Mouse (Mus musculus) left cerebral cortex, adult 9 months (tissue): ENCODE data around the gene Prpf40a.

Experiments used
- DNase-seq, 2 experiments: peaks; one replicate each; pipeline ENCODE4 v3.0.0; 2022; ENCODE audit warnings: low spot score in 2 of 2

The Prpf40a gene

DNA sequence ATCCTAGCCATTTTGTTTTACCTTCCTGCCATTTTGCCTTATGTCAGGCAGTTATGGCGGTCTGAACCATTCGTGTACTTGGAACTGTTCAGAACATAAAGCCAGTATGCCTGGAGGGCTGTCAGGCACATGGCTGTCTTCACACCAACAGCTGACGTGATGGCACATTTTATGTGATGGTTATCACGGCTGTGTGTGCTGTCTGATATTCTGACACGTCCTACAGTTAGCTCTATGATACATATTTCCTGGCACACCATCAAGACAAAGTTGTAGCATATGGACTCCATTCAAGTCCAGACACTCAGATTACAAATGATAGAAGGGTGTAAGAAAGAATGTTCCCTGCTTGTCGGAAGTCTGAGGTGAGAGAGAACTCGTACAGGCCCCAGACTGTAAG lies 85.0 kb downstream of the Prpf40a start:
- no peak for DNase-seq

DNA sequence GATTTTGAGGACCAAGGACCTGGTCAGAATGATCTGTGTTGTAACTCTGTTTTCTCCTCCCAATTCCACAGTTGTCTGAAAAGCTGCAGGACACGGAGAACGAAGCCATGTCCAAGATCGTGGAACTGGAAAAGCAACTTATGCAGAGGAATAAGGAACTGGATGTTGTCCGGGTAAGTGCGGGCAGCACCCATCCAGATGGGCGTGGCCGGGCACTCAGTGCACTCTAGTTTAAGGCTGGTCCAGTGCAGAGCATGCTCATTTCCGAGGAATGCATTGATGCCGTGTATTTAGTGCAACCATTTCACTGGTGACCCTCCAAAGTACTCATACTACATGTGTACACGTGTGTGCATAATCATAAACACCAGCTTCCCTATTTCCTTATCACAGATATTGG lies 85.7 kb downstream of the Prpf40a start:
- DNase-seq = no peak

DNA sequence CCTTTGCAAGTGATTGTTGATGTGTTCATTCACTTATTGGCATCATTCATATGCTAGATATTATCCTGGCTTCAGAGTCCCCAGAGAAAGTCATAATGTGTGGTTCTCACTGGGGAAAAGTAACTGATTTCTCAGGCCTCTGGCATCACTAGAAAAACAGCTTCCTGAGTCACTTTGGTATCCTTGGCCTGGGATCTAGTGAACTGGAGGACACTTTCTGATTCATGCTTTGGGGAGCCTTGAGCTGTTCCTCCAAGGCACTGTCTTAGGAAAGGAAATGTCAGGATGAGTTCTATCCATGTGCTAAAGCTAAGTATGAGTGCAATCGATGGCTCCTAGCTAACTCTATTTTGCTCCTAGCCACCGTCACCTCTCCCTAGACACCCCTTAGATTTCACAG lies 88.2 kb downstream of the Prpf40a start:
- DNase-seq = no peak

DNA sequence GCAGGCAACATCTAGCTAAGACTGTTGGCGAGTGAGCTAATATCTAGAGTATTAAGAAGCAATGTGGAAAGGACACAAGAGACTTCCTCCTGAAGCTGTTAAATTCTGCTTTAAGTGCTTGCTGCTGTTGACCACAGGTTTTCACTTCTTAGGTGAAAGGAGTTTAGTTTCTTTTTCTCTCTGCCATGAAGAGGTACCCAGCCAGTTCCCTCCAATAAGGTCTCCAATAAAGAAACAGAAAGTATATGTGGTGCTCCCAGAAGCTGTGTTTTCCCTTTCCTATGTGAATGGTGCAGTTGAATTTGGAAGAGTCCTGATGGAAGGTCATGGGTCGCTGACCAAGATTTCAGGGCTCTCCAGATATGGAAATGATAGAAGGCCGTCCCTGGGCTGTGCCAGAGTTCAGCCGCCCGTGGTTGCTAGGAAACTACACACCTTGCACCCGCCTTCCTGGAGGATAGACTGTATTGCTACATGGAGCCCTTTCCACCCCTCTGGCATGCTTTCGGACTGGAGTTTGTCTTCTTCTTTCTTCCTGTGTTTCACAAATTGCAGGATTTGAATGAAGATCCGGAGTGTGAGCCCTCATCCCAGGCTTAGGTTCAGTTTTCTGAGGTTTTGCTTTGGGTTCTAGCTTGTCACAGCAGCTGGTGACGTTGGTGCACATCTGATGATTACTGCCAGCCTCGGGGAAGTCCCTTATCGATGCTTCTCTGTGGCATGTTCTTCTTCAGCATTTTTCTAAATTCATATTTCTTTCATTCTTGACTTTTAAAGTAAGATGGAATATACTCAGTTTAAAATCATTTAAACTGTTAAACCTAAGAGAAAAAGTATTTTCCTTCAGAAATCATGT lies 89.0 kb downstream of the Prpf40a start:
- no peak for DNase-seq

DNA sequence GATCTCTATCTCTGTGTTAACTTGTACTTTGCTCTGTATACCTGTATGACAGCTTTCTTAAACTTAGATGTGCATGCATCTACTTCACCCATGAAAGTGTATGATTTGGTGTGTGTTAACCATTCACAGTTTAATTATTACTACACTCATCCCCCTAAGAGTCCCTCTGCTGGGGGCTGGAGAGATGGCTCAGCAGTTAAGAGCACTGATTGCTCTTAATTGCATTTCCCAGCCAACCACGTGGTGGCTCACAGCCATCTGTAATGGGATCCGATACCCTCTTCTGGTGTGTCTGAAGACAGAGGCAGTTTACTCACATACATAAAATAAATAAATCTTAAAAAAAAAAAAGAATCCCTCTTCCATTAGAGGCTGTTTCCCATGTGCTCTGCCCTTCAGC lies 91.0 kb downstream of the Prpf40a start:
- no peak for DNase-seq

DNA sequence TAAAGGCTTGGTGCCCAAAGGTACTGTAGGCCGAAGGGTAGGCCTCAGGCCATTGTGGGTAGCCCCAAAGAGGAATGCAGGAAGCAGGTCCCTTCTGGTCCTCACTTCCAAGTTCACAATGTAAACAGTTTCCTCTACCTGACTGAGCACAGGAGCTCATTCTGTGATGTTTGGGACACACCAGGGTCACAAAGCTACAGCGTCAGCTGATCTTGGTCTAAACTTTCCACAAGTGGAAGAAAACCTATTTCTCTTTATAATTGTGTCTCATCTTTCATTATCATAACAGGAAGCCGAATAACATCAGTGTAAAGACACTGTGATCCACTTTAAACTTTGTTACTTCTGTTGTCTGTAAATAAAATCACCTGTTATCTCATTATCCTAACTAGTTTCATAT lies 95.6 kb downstream of the Prpf40a start:
- no peak for DNase-seq

DNA sequence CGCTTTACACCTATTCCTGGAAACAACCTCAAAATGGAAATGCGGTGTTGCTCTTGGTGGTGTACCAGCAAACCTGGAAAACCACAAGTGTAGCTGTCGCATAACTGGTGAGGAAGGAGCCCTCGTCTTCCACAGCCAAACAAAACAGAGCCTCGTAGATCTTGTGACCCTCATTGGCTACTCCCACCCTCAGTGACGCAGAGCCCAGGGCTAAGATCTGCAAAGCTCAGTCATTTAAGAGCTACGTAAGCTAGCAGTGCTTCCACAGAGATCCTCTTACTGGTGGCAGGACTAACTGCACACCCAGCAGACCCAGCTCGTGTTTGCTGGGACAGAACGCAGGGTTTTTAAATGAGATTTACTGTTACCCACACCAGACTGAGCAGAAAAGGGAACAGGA lies 96.1 kb downstream of the Prpf40a start:
- DNase-seq = peak in 1 of 2 experiments; percentile 19

DNA sequence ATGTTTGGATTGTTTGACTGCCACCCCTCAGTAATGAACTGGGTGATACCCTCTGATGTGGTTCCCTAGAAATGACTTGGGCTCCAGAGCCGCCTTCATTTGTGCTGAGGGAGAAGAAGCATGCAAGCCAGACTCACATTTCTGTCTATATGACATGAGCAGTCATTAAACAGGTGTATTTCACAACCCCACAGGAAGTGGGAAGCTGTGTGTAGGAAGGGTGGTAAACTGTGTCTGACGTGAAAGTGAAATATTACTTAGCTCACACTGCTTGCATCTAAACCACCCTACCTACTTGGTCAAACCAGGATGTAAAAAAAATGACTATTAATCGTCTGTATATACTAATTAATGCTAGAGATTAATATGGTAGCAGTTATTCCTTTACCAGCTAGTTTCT lies 102.3 kb downstream of the Prpf40a start:
- DNase-seq = no peak

DNA sequence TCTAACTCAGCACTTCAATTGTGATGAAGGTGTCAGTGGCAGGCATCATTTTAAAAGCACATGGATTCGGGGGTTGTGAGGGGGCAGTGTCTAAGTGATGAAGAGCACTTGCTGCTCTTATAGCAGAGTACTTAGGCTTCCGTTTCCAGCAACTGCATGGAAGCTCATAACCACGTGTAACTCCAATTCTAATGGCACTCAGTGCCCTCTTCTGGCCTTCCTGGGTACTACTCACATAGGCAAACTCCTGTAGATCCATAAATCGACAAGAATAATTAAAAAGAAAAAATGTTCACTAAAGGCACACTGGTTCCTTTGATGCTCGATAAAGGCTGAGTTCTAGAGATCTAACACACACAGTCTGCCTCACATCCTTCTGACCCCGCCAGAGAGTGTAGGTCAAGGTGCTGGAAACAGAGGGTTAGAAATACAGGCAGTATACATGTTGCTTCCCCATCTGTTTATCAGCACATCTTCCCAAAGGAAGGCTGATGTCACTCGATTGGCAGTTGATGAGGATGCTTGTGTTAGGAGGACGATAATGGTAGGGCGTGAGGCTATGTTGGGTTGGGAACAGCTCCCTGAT lies 105.4 kb downstream of the Prpf40a start:
- peak in 1 of 2 experiments; percentile 58 for DNase-seq
